Mouse (Mus musculus) intestine, postnatal 0 days (tissue): ENCODE data around the gene Ssbp4. TPM values are rescaled to one million over a fixed set of nuclear protein-coding genes. Genes with fewer than 3 reads are reported as not detected.

Source experiments
- ATAC-seq: fragments of 200-750 bp; cut with Nextera tagmentation; 2 replicates; pipeline ENCODE4 v1.8.0; 2017; ENCODE audit warnings: mild to moderate bottlenecking, moderate TSS enrichment, moderate library complexity
- H3K27ac ChIP-seq: fragments of 300-500 bp; sonication (generic); 2 replicates; pipeline ENCODE4 v1.5.1; 2014; ENCODE audit warnings: mild to moderate bottlenecking, low read depth, low read length, moderate library complexity
- H3K27me3 ChIP-seq: fragments of 300-500 bp; sonication (generic); replicated peaks from 2 replicates; pipeline ENCODE4 v1.6.1; 2014; ENCODE audit warnings: low read length, mixed read lengths; ENCODE audit not compliant: control insufficient read depth, insufficient read depth
- H3K36me3 ChIP-seq: fragments of 300-500 bp; sonication (generic); 2 replicates; pipeline ENCODE4 v1.6.1; 2014; ENCODE audit warnings: mild to moderate bottlenecking, moderate library complexity; ENCODE audit not compliant: control insufficient read depth, insufficient read depth
- H3K4me1 ChIP-seq: fragments of 300-500 bp; sonication (generic); replicated peaks from 2 replicates; pipeline ENCODE4 v1.6.1; 2014; ENCODE audit warnings: antibody characterized with exemption, low read length, mixed read lengths; ENCODE audit not compliant: control insufficient read depth, insufficient read depth
- H3K4me2 ChIP-seq: fragments of 300-500 bp; sonication (generic); replicated peaks from 2 replicates; pipeline ENCODE4 v1.6.1; 2014; ENCODE audit warnings: low read depth, mild to moderate bottlenecking, moderate library complexity
- H3K4me3 ChIP-seq: fragments of 300-500 bp; sonication (generic); 2 replicates; pipeline ENCODE4 v1.5.1; 2014; ENCODE audit warnings: low read depth, low read length
- H3K9ac ChIP-seq: fragments of 300-500 bp; sonication (generic); 2 replicates; pipeline ENCODE4 v1.6.1; 2014; ENCODE audit warnings: mild to moderate bottlenecking, low read depth, low read length
- H3K9me3 ChIP-seq: fragments of 300-500 bp; sonication (generic); 2 replicates; pipeline ENCODE4 v1.6.1; 2016; ENCODE audit warnings: mixed run types; ENCODE audit not compliant: control insufficient read depth
- CTCF ChIP-seq: sonication (generic); IDR thresholded peaks from 2 replicates; pipeline ENCODE4 v1.5.1; 2016; ENCODE audit warnings: low read depth, mild to moderate bottlenecking, control low read depth, antibody characterized with exemption, moderate library complexity
- WGBS: fragments of 180-500 bp; shearing (Covaris S2); extraction: QIAGEN DNeasy Blood & Tissue Kit; methylation state at CpG from one replicate; pipeline ENCODE4 v1.1.7; 2014; 5-methylcytosine and 5-hydroxymethylcytosine counted together
- polyA plus RNA-seq: library from polyadenylated mRNA; unstranded; fragments of >200 nt; fragmentation: Nextera tagmentation; extraction: Ambion mirVana; gene quantifications from 2 replicates; pipeline ENCODE4 v1.2.1, GENCODE M21; 2015

Ssbp4 gene
- polyA plus RNA-seq, 1 experiment from 2014 or later: 65.3 TPM

DNA sequence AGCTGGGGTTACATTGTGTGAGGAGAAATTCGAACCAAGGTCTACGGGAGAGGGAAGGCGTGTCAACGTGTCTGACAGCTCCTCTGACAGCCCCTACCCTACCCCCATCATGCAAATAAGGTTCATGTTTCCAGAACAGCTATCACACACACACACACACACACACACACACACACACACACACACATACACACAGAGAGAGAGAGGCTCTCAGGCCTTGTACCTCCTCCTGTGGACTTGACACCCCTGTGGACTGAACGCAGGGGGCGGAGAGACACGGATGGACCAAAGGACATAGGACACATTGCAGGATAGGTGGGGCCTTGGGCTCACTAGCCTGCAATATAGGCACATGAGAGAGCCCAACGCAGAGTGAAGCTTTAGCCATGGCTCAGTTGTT is 28.2 kb upstream of the Ssbp4 start:
- Histone ChIP-seq H3K4me3 (no peak overlapping the region), H3K4me2 (peak overlapping the region; percentile 38; the same call in 1 of the 2 replicates), H3K27ac (peak overlapping the region; percentile 62; the same call in 1 of the 2 replicates), H3K36me3 (no peaks in the 10 kb centered on the region), H3K9me3 (no peaks in the 10 kb centered on the region), H3K4me1 (0 out of 2 replicates have a peak, but pooled peaks cover 2% of the 10 kb centered on the region), H3K9ac (no peak overlapping the region), H3K27me3 (no peaks in the 10 kb centered on the region)
- no peak; the same call in 1 of the 2 replicates for TF ChIP-seq CTCF
- peak; percentile 61 for ATAC-seq
- 40% methylated on average over 8 of the region's 8 CpGs for WGBS

DNA sequence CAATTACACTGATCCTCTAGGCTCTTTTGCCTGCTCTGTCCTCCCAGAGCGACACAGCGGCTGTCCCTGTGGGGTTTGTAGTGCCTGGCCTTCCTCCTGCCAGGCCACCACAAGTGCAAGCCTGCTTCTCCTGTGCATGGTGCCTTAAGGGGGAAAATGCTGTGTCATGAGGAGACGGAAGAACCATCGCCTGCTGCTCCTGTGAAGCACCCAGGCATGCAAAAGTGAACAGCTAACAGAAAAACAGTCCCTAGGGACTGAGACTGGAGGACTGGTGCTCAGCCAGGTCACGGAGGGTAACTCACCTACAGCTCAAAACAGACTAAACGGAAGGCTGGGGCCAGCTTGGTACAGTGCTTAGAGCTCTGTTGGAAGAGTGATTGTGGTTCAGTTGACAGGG is 26.9 kb upstream of the Ssbp4 start:
- WGBS: 80% methylated on average over 6 of the region's 6 CpGs
- H3K4me2 ChIP-seq: no peak overlapping the region
- H3K9me3 ChIP-seq: no peaks in the 10 kb centered on the region
- no peak for ATAC-seq
- 0 out of 2 replicates have a peak, but pooled peaks cover 2% of the 10 kb centered on the region for H3K4me1 ChIP-seq
- H3K27me3 ChIP-seq: no peaks in the 10 kb centered on the region
- no peak overlapping the region for H3K4me3 ChIP-seq
- H3K9ac ChIP-seq: no peak overlapping the region
- H3K27ac ChIP-seq: no peak overlapping the region; the same call in 1 of the 2 replicates
- no peak for TF ChIP-seq CTCF
- no peaks in the 10 kb centered on the region for H3K36me3 ChIP-seq

DNA sequence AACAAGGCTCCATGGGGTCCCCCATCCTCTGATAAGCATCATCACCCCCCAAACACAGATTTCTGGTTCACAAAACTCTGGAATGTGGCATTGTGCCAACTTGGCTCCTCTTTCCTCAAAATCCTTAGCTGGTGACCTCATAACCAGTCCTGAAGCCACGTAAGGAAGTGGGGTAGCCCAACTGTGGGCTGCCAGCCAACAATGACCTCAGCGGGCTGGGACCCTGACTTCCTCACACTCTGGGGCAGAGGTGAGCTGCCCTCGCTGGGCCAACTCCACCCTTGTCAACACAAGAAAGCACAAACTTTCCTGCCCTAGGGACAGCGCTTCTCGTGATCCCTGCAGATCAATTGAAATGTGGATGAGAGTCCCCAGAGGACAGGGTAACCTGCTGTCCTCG is 25.4 kb upstream of the Ssbp4 start:
- Histone ChIP-seq H3K27me3 (no peaks in the 10 kb centered on the region), H3K4me1 (0 out of 2 replicates have a peak, but pooled peaks cover 2% of the 10 kb centered on the region), H3K36me3 (no peaks in the 10 kb centered on the region), H3K27ac (no peak overlapping the region), H3K4me2 (no peak overlapping the region), H3K4me3 (no peak overlapping the region), H3K9me3 (no peaks in the 10 kb centered on the region), H3K9ac (no peak overlapping the region)
- ATAC-seq: no peak
- 55% methylated on average over 6 of the region's 6 CpGs for WGBS
- TF ChIP-seq CTCF: no peak

DNA sequence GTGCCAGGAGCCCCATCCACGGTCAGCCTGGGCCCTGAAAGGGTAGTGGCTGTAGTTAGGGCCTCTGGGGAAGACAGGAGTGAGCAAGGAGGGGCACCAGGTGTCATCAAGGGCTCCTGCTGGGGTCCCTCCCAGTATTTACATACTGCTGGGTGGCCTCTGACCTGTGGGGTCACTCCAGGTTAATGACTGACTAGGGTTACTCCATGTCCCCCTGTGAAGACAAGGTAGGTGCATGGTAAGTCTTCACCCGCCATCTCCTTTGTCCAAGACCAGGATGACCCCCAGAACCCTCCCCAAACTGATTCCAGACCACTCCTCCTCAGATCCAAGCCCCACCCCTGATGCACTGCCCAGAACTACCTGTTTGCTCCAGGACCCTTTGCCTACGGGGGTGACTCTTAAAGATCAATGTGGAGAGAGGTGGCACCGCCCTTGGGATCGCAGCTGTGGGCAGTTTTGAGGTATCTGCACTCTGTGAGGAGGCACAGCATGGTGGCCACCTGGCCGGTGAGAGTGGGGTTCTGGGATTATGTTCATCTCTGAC is 23.7 kb upstream of the Ssbp4 start, which contains the start of gene Gdf15:
Gdf15 (minus strand) TSS at position 111 of the 547 bp plus-strand sequence.
- peak within 1 kb of the TSS; percentile 67 for H3K4me2 ChIP-seq
- H3K4me1 ChIP-seq: 0 out of 2 replicates have a peak, but pooled peaks cover 2% of the 10 kb centered on the region
- H3K27me3 ChIP-seq: no peaks in the 10 kb centered on the region
- H3K9ac ChIP-seq: peak within 1 kb of the TSS; percentile 23; the same call in 1 of the 2 replicates
- H3K9me3 ChIP-seq: no peaks in the 10 kb centered on the region
- WGBS: 78% methylated on average over 6 of the region's 6 CpGs
- H3K4me3 ChIP-seq: peak within 1 kb of the TSS; percentile 33
- peak within 1 kb of the TSS; percentile 78 for H3K27ac ChIP-seq
- no peak for ATAC-seq
- H3K36me3 ChIP-seq: no peaks in the 10 kb centered on the region
- no peak for TF ChIP-seq CTCF

DNA sequence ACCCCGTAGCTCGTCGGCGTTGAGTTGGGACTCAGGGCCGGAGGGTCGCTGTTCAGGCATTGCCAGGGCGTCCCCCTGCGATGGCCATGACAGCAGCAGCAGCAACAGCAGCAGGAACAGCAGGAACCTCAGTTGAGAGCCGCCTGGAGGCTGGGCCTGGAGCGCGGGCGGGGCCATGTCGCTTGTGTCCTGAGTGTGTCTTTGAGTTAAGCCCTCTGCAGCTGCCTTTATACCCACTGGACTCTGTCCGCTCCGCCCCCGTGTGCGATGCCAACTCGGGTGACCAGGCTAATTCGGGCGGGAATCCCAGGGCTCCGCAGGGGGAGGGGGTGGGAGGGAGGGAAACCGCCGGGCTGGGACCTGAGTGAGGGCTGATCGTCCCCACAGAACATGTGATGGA is 22.8 kb upstream of the Ssbp4 start:
- ATAC-seq: peak; percentile 9; the same call in 1 of the 2 replicates
- Histone ChIP-seq H3K36me3 (no peaks in the 10 kb centered on the region), H3K27me3 (no peaks in the 10 kb centered on the region), H3K9me3 (no peaks in the 10 kb centered on the region), H3K9ac (peak overlapping the region; percentile 23; the same call in 1 of the 2 replicates), H3K4me3 (peak overlapping the region; percentile 33), H3K4me2 (peak overlapping the region; percentile 67), H3K27ac (peak overlapping the region; percentile 78), H3K4me1 (no peaks in the 10 kb centered on the region)
- WGBS: 10% methylated on average over 24 of the region's 24 CpGs
- 0 out of 2 replicates have a peak, but pooled peaks have one; percentile 4 for TF ChIP-seq CTCF

DNA sequence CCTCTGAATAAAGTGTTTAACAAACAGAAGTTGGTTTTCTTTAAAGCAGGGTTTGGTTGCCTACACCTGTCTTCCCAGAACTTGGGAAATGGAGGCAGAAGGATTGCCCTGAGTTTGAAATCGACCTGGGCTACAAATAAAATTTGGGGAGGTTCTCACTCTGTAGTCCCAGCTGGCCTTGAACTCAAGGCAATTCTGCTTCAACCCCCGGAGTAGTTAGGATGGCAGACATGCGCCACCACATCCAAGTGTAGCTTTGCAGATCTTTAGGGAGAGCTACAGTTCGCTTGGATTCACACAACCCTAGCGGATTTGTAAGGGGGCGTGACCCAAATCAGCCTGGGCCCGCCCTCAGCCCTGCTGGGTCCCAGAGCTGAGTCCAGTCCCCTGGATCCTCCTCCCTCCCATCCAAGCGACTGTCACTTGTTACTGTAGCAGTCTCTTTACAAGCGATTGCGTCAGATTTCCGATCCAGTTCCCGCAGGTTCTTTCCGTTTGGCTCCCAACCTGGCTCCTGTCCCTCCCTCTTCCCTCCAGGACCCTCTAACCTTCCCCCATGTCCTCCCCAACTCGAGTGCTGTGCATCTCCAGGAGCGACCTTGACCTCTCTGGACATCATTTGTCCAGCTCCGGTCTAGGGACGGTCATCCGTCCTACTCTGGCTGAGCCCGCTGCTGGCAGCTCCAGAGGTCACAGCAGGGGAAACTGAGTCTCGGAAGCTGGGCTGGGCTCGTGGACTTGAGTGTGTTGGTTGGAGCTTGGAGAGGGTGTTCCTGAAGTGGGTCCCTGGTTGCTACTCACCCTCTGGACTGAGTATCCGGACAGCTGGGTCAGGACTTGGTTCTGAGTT is 22.1 kb upstream of the Ssbp4 start:
- no peak for TF ChIP-seq CTCF
- Histone ChIP-seq H3K9ac (peak overlapping the region; percentile 23; the same call in 1 of the 2 replicates), H3K4me2 (peak overlapping the region; percentile 67), H3K27me3 (no peaks in the 10 kb centered on the region), H3K9me3 (no peaks in the 10 kb centered on the region), H3K36me3 (no peaks in the 10 kb centered on the region), H3K27ac (peak overlapping the region; percentile 78), H3K4me3 (peak overlapping the region; percentile 39), H3K4me1 (no peaks in the 10 kb centered on the region)
- WGBS: 17% methylated on average over 22 of the region's 22 CpGs
- ATAC-seq: peak; percentile 61
